Mouse (Mus musculus): ENCODE measurements at regions not wholly inside any gene's neighbourhood (a gene's known extent, or its start where the extent isn't known, plus 50 kb on each side); places are given as distances from the start of the nearest gene placed in this dataset.

DNA sequence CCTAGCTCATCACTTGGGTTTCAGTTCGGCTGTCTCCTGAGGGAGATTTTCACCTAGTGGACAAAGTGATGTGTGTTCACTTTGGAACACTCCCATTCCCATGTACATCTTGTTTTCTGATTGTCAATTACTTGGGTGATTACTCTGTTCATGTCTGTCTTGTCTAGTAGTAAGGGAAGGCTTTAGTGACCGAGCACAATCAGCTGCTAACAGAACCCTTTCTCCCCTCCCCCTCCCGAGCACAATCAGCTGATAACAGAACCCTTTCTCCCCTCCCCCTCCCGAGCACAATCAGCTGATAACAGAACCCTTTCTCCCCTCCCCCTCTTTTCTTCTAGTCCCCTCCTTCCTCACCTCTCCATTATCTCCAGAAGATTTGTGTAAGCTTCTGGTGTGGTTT, 79.6 kb upstream of the Plppr4 start:
- intact Hi-C loops (cut with DNase I): no loop called here
- TF ChIP-seq CTCF (IDR thresholded peaks at IDR 0.05): no peak
- no peak overlapping the region for H3K4me3 ChIP-seq

DNA sequence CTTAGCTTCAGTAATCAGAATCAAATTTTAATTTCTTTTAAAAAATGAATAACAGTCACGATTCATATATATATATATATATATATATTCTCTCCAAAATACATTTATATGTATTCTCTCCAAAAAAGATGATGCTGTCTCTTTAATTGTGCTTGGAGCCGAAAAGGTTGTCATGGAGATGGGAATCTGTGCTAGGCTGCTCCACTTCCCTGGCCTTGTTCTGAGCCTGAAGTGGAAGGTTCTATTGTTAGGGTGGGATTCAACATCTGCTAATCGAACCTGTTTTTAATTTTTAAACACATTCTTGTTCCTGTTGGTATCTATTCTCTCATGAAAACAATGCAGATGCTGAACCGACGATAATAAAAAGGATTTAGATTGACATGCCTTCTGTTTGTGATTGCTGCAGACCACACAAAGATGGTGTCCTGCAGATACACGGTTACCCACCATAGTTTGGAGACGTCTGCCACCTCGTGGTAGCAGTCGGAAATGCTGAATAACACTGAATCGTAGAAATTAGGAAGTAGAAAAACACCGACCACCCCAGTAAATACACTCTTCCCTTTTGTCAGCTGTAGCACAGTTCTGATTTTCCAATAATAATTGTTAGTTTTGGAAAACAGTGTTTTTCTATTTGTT, 77.9 kb upstream of the Plppr4 start:
- intact Hi-C loops (cut with DNase I): loop anchor here (1.0 to 10.0 kb wide), 4 partner anchors 74 to 534 kb away; partner anchors contain the start of gene Plppr4
- peak; percentile 70 to 82 for DNase-seq (ENCODE audit: extremely low spot score in 1 of 2, low spot score in 2 of 2)
- H3K27ac ChIP-seq: no peak overlapping the region
- no peak overlapping the region for H3K4me3 ChIP-seq
- TF ChIP-seq CTCF (IDR thresholded peaks at IDR 0.05): peak; percentile 85

More for the DNA sequence above, 79.6 kb upstream of the Plppr4 start:
- no peak overlapping the region for H3K27ac ChIP-seq
- no peak for DNase-seq (ENCODE audit: extremely low spot score in 1 of 2, low spot score in 2 of 2)

DNA sequence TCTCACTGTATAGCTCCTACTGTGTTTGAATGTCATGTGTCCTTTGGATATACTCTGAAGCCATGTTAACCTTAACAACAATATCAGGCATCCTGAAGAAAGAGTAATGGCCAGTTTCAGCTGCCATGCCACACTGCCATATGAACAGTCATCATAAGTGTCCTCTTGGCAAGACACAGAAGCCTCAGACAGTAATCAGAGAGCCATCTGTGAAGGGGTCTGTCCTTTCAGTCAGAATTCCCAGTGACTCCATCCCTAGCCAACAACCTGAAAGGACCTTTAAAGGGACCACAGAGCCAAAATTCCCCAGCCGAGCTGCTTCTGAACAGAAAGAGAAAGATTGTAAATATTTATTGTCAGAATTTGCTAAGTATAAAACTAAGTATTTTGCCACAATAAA, 63.9 kb upstream of the Plppr4 start:
- DNase-seq (ENCODE audit: extremely low spot score in 1 of 2, low spot score in 2 of 2): no peak
- no peak overlapping the region for H3K4me3 ChIP-seq
- TF ChIP-seq CTCF (IDR thresholded peaks at IDR 0.05): no peak
- intact Hi-C loops (cut with DNase I): no loop called here
- no peak overlapping the region for H3K27ac ChIP-seq

DNA sequence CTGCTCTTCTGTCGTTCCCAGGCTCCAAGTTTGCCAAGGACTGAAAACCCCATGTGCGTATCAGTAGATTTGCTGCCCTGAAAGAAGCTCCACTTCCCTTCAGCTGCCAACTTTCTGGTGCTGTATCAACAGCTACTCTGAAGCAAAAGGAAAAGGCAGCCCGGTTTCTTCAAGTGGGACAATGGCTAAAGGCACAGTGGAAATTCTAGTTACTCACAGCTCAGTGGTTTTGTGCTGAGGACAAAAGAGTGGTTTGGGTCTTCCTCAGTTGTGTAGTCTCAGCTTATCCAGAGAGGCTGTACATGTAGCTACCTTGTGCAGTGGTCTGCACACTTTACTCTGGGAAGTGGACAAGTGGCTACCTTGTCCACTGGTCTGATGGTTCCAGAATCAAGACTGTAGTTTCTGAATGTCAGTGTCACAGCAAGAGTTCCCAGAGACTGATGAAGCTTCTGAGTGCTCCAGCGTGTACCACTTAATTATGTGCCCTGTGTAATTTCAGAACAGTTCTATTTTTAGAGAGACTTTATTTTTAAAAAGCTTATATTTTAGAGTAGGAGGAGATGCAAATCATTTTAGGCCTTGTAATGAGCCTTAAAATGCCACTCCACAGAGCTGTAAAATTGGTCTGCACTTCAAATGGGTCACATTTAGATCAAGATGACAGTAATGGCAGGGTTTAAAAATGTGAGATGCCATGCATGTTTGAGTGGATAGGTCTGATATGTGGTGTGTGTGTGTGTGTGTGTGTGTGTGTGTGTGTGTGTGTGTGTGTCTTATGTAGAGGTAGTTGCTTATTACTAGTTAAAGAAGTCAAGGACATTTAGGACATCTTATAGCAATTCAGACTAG, 52.4 kb upstream of the Plppr4 start:
- intact Hi-C loops (cut with DNase I): no loop called here
- Histone ChIP-seq H3K4me3 (no peak overlapping the region), H3K27ac (no peak overlapping the region)
- no peak for TF ChIP-seq CTCF (IDR thresholded peaks at IDR 0.05)
- DNase-seq (ENCODE audit: extremely low spot score in 1 of 2, low spot score in 2 of 2): no peak

Measured in left cerebral cortex, adult 2 months (tissue).